Mouse (Mus musculus): Measurements from ENCODE around the gene Il12rb1.

DNA sequence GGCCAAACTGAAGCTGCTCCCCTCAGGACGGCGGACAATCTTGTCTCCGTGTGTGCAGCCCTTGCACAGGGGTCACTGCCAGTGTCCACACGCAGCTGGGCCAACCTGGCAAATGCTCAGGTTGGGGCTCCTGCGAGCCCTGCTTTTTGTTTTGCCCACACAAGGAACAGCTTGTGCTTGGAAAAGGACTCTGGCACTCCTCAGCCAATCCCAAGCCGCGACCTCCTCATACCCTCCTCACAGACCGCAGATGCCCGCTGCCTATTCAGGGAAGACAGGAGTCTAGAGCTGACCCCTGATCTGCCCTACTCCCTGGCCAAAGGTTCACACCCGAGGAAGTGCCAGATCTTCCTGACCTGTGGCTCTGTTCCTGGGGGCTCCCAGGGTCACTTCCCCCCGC lies 24.1 kb downstream of the Il12rb1 start:
- TF ChIP-seq CTCF (IDR thresholded peaks at IDR 0.05; ENCODE audit: borderline replicate concordance, extremely low read depth, insufficient read depth, insufficient read length), result no peak
- TF ChIP-seq POLR2A (IDR thresholded peaks at IDR 0.05; ENCODE audit: borderline replicate concordance, extremely low read depth, insufficient read depth, insufficient read length, poor library complexity, severe bottlenecking), result no peak

All from brain, embryonic 14.5 days (tissue).